Mouse (Mus musculus) lung, adult 2 months (tissue): ENCODE results near the gene Olfml1. TPM values are rescaled to one million over a fixed set of nuclear protein-coding genes. Genes with fewer than 3 reads are reported as not detected.

ENCODE experiments used
- DNase-seq: peaks from one replicate; pipeline ENCODE4 v3.0.0; 2022
- H3K4me1 ChIP-seq: fragments of 200-500 bp; 2 replicates; pipeline ENCODE4 v1.6.1; 2011; ENCODE audit warnings: low read length; ENCODE audit not compliant: control insufficient read depth, insufficient read depth
- H3K4me3 ChIP-seq: fragments of 200-500 bp; replicated peaks from 2 replicates; pipeline ENCODE3; 2011; ENCODE audit warnings: low read depth, mild to moderate bottlenecking, control low read depth, low read length; ENCODE audit errors: extremely low read depth
- CTCF ChIP-seq: fragments of 200-500 bp; IDR thresholded peaks from 2 replicates; pipeline ENCODE4 v1.5.1; 2011; ENCODE audit warnings: mild to moderate bottlenecking, low read length, control low read depth; ENCODE audit not compliant: insufficient read depth
- POLR2A ChIP-seq: fragments of 200-500 bp; IDR thresholded peaks from 2 replicates; pipeline ENCODE4 v1.6.1; 2011; ENCODE audit warnings: low read depth, mild to moderate bottlenecking, control low read depth, low read length, borderline replicate concordance; ENCODE audit errors: extremely low read depth
- WGBS: fragments of 180-500 bp; shearing (Covaris S2); methylation state at CpG from one replicate; pipeline ENCODE4 v1.1.7; 2018; 5-methylcytosine and 5-hydroxymethylcytosine counted together
- polyA plus RNA-seq: library from polyadenylated mRNA; depleted of rRNA; stranded (reverse); fragments of >200 nt; gene quantifications from 2 replicates; pipeline ENCODE4 v1.2.3, GENCODE M21; 2012

Olfml1 gene
- polyA plus RNA-seq, 1 experiment, result 11.1 TPM

DNA sequence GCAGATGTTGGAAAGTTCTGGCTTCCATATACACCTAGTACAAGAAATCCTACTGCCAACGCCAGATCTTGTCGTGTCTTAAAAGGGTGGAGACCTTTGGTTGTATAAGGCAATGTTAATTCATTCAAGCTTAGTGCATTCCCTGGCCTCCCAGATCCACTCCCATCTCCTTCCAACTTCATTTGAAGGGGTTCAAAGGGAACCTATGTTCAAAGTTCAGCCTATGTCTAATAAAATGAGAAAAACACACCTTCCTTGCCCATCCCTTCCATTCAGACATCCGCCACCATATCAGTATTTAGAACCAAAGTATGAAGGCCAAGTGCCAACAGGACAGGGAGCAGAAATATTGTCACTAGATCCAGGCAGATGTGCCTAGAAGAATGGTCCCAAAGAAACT is 19.4 kb upstream of the Olfml1 start:
- TF ChIP-seq POLR2A (no peak), CTCF (no peak)
- Histone ChIP-seq H3K4me3 (no peak overlapping the region), H3K4me1 (no peaks in the 10 kb centered on the region)
- 90% methylated on average over 3 of the region's 3 CpGs for WGBS
- no peak for DNase-seq

DNA sequence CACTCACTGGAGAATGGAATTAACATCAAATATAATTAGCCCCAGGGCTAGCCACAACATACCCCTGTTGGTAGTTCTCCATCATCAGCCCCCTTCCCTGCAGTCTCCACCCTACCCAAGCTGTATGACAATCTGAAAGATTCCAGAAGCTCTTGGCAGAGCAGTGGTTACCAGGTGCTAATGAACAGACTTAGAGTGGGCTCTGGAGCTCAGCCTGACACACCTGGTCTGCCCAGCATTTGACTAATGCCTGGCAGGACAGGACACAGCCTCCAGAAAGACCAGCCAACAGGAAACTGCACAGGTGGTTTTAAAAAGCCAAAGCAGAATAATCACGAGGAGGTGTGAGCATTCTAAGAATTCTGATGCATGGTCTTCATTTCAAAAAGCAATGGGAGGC is 13.8 kb upstream of the Olfml1 start:
- H3K4me3 ChIP-seq, result no peak overlapping the region
- DNase-seq, result no peak
- H3K4me1 ChIP-seq, result no peaks in the 10 kb centered on the region
- 56% methylated on average over 1 of the region's 1 CpGs for WGBS
- TF ChIP-seq CTCF (no peak), POLR2A (no peak)

- H3K4me1 ChIP-seq, result peaks cover 2% of the 10 kb centered on the region; the same call in 1 of the 2 replicates
- TF ChIP-seq CTCF (no peak), POLR2A (no peak)
- no peak for DNase-seq
- 89% methylated on average over 3 of the region's 3 CpGs for WGBS
- no peak overlapping the region for H3K4me3 ChIP-seq
These were observed 11.3 kb upstream of the Olfml1 start for GRCm38 (mm10) chr7:107555906-107556305.

GRCm38 (mm10) chr7:107560675-107561074 is 6.6 kb upstream of the Olfml1 start:
- TF ChIP-seq POLR2A, result no peak
- 46% methylated on average over 2 of the region's 2 CpGs for WGBS
- Histone ChIP-seq H3K4me1 (peaks cover 2% of the 10 kb centered on the region; the same call in 1 of the 2 replicates), H3K4me3 (no peak overlapping the region)
- no peak for DNase-seq

DNA sequence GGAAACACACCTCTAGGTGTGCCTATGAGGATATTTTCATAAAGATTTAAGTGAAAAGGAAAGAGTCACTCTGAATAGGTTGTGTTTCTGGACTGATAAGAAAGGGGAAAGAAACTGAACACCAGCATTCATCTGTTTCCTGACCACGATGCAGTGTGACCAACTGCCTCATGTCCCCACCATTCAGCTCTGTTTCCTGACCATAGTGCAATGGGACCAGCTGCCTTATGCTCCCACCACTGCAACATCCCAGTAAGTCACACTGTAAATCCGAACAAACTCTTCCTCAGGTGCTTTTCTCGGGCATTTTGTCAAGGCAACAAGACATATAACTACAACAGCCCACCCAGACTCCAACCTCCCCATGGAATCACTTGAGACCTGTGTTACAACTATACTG is 5.7 kb upstream of the Olfml1 start:
- Histone ChIP-seq H3K4me1 (peaks cover 2% of the 10 kb centered on the region; the same call in 1 of the 2 replicates), H3K4me3 (no peak overlapping the region)
- WGBS, result 64% methylated on average over 3 of the region's 3 CpGs
- DNase-seq, result no peak
- TF ChIP-seq POLR2A, result no peak
- no peak for TF ChIP-seq CTCF

- Histone ChIP-seq H3K4me3 (no peak overlapping the region), H3K4me1 (peaks cover 2% of the 10 kb centered on the region; the same call in 1 of the 2 replicates)
- TF ChIP-seq POLR2A (no peak), CTCF (no peak)
- 54% methylated on average over 2 of the region's 2 CpGs for WGBS
- DNase-seq, result no peak
These were observed 3.5 kb upstream of the Olfml1 start for GRCm38 (mm10) chr7:107563727-107564126.

- no peak for TF ChIP-seq CTCF
- no peak for TF ChIP-seq POLR2A
- Histone ChIP-seq H3K4me1 (no peaks in the 10 kb centered on the region), H3K4me3 (peak overlapping the region; percentile 61)
- 51% methylated on average over 5 of the region's 5 CpGs for WGBS
- no peak for DNase-seq
These were observed 428 bp downstream of the Olfml1 start for GRCm38 (mm10) chr7:107567674-107568073.

GRCm38 (mm10) chr7:107568971-107569370 is 1.7 kb downstream of the Olfml1 start:
- DNase-seq, result no peak
- 45% methylated on average over 4 of the region's 4 CpGs for WGBS
- TF ChIP-seq CTCF (no peak), POLR2A (no peak)
- H3K4me3 ChIP-seq, result peak overlapping the region; percentile 25
- no peaks in the 10 kb centered on the region; the same call in none of the 2 replicates for H3K4me1 ChIP-seq

DNA sequence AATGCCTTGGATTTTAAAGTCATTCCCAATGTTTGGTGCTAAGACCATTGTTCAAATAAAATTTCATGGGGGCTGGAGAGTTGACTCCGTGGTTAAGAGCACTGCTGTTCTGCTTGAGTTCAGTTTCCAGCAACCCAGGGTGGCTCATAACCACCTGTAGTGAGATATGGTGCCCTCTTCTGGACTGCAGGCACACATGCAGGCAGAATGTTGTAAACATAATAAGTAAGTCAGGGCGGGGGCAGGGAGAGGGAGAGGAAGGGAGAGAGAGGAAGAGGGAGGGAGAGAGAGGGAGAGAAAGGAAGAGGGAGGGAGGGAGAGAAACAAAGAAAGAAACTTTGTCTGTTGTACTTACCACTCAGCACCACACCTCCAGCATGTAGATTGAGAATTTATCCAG is 6.6 kb downstream of the Olfml1 start:
- DNase-seq, result no peak
- WGBS, result 59% methylated on average over 2 of the region's 2 CpGs
- Histone ChIP-seq H3K4me1 (no peaks in the 10 kb centered on the region; the same call in none of the 2 replicates), H3K4me3 (no peak overlapping the region)
- TF ChIP-seq POLR2A (no peak), CTCF (peak; percentile 22; the same call in 1 of the 2 replicates)

- no peak for DNase-seq
- TF ChIP-seq POLR2A (no peak), CTCF (no peak)
- H3K4me3 ChIP-seq, result no peak overlapping the region
- H3K4me1 ChIP-seq, result no peaks in the 10 kb centered on the region; the same call in none of the 2 replicates
- 48% methylated on average over 3 of the region's 3 CpGs for WGBS
These were observed 7.0 kb downstream of the Olfml1 start for GRCm38 (mm10) chr7:107574276-107574675.
